Mouse (Mus musculus) CH12.LX (cell line): ENCODE measurements at regions not wholly inside any gene's neighbourhood (a gene's known extent, or its start where the extent isn't known, plus 50 kb on each side); places are given as distances from the start of the nearest gene placed in this dataset.

Experiments used
- CHD1 ChIP-seq: IDR thresholded peaks from 2 replicates; pipeline ENCODE4 v1.6.1; 2012; ENCODE audit warnings: low read depth, low read length, improper control_type of control experiment, inconsistent platforms
- EP300 ChIP-seq: IDR thresholded peaks from 2 replicates; pipeline ENCODE4 v1.6.1; 2011; ENCODE audit warnings: low read length, improper control_type of control experiment
- MAX ChIP-seq: IDR thresholded peaks from 2 replicates; pipeline ENCODE4 v1.6.1; 2011; ENCODE audit warnings: low read length, improper control_type of control experiment

- TF ChIP-seq CHD1 (no peak), MAX (no peak), EP300 (no peak)
Observed at GRCm38 (mm10) chr1:89207306-89207705, 137.1 kb downstream of the Sh3bp4 start.
